ENCODE assay signal across 8 mouse cellular contexts in the genomic region with DNA sequence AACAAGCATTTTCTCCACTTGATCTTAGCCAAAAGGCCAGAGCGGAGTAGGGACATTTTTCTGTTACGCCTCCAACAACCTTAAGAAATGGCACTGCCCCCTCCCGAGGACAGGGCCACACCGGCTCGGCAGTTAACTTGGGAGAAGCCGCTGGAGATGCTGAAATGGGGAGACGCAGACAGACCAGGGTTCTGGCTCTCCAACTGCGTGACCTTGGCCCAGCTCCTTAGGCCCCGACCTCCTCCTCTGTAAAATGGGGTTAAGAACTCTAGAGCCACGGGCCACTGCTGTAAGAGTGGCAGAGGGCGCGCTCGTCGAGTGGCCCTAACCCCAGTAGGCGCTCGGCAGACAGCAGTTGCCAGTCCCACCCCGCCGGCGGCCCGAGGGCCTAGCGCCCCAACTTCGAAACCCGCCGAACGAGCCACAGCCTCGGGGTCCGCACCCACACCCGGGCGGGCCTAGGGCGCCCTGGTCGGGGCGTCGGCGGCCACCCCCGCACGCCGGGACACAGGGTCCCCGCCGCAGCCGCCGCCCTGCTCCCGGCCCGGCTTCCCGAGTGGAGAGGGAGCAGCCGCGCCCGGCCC. TPM values are rescaled to one million over a fixed set of nuclear protein-coding genes. Genes with fewer than 3 reads are reported as not detected.
DNase-seq lines count a peak whose midpoint lies in the region; ATAC-seq and TF ChIP-seq lines count a peak whose summit lies in the region.

No protein-coding gene starts in this region.

- DNase-seq in heart, postnatal 0 days (ENCODE audit: low spot score), result no peak
- no peak for DNase-seq in heart, postnatal 10 days
- DNase-seq in brain, adult 2 months (ENCODE audit: low read depth, low spot score), result peak; percentile 42
- DNase-seq in forebrain, postnatal 0 days, result peak; percentile 36
- DNase-seq in liver, adult 2 months (ENCODE audit: extremely low read depth, low read depth, low spot score), result peak; percentile 24
- no peak for DNase-seq in adrenal gland, postnatal 14 days

- 0 out of 2 replicates have a peak, but pooled peaks have one; percentile 9 for TF ChIP-seq POLR2A in liver, adult 2 months (IDR thresholded peaks at IDR 0.05; ENCODE audit: extremely low read depth, insufficient read depth, low read length)

- peak overlapping the region; percentile 92 for H3K27ac ChIP-seq in heart, postnatal 0 days (ENCODE audit: low read depth)
- H3K27ac ChIP-seq in forebrain, postnatal 0 days (ENCODE audit: low read depth, low read length), result peak overlapping the region; percentile 87
- H3K27ac ChIP-seq in liver, adult 2 months (replicated peaks; ENCODE audit: insufficient read depth, low read depth, low read length), result peak overlapping the region; percentile 77
- peak overlapping the region; percentile 71 for H3K27ac ChIP-seq in neural tube, embryonic 14.5 days (ENCODE audit: low read depth, low read length)

- peaks cover 31% of the 10 kb centered on the region for H3K36me3 ChIP-seq in heart, postnatal 0 days (replicated peaks; ENCODE audit: control insufficient read depth, insufficient read depth, low read length)
- H3K36me3 ChIP-seq in forebrain, postnatal 0 days (ENCODE audit: insufficient read depth), result peaks cover 24% of the 10 kb centered on the region
- peaks cover 6% of the 10 kb centered on the region for H3K36me3 ChIP-seq in liver, adult 2 months (ENCODE audit: control insufficient read depth, insufficient read depth, low read length)
- peaks cover 11% of the 10 kb centered on the region; the same call in 1 of the 2 replicates for H3K36me3 ChIP-seq in neural tube, embryonic 14.5 days (ENCODE audit: control insufficient read depth, insufficient read depth, low read length)

- peaks cover 26% of the 10 kb centered on the region for H3K4me1 ChIP-seq in heart, postnatal 0 days (ENCODE audit: control insufficient read depth, insufficient read depth)
- peaks cover 14% of the 10 kb centered on the region; the same call in 1 of the 2 replicates for H3K4me1 ChIP-seq in forebrain, postnatal 0 days (ENCODE audit: insufficient read depth)
- H3K4me1 ChIP-seq in liver, adult 2 months (ENCODE audit: control insufficient read depth, insufficient read depth, low read length), result peaks cover 9% of the 10 kb centered on the region
- peaks cover 22% of the 10 kb centered on the region for H3K4me1 ChIP-seq in neural tube, embryonic 14.5 days (ENCODE audit: control insufficient read depth, insufficient read depth, low read length)

- H3K79me2 ChIP-seq in liver, adult 2 months (ENCODE audit: control insufficient read depth, insufficient read depth, low read length), result peaks cover 11% of the 10 kb centered on the region

- no peaks in the 10 kb centered on the region for H3K9me3 ChIP-seq in heart, postnatal 0 days (replicated peaks; ENCODE audit: control insufficient read depth, low read length)
- H3K9me3 ChIP-seq in forebrain, postnatal 0 days (ENCODE audit: low read length), result no peaks in the 10 kb centered on the region
- H3K9me3 ChIP-seq in neural tube, embryonic 14.5 days (ENCODE audit: control insufficient read depth, low read length), result no peaks in the 10 kb centered on the region

- peak overlapping the region; percentile 95 for H3K4me3 ChIP-seq in heart, postnatal 0 days (ENCODE audit: low read depth, low read length)
- H3K4me3 ChIP-seq in forebrain, postnatal 0 days (ENCODE audit: low read depth, low read length), result peak overlapping the region; percentile 89
- H3K4me3 ChIP-seq in liver, adult 2 months (ENCODE audit: insufficient read depth, low read depth, low read length), result peak overlapping the region; percentile 81
- H3K4me3 ChIP-seq in neural tube, embryonic 14.5 days (ENCODE audit: low read depth, low read length), result peak overlapping the region; percentile 78

- WGBS in heart, postnatal 0 days, result under 1% methylated on average over 40 of the region's 47 CpGs
- 2% methylated on average over 47 of the region's 47 CpGs for WGBS in forebrain, postnatal 0 days
- WGBS in liver, adult 2 months, result under 1% methylated on average over 47 of the region's 47 CpGs
- under 1% methylated on average over 44 of the region's 47 CpGs for WGBS in neural tube, embryonic 14.5 days

- no peaks in the 10 kb centered on the region for H3K27me3 ChIP-seq in heart, postnatal 0 days (ENCODE audit: control insufficient read depth, insufficient read depth, low read length)
- H3K27me3 ChIP-seq in forebrain, postnatal 0 days (ENCODE audit: insufficient read depth, low read length), result no peaks in the 10 kb centered on the region
- no peaks in the 10 kb centered on the region for H3K27me3 ChIP-seq in liver, adult 2 months (ENCODE audit: control insufficient read depth, insufficient read depth, low read length)
- no peaks in the 10 kb centered on the region for H3K27me3 ChIP-seq in neural tube, embryonic 14.5 days (ENCODE audit: control insufficient read depth, insufficient read depth, low read length)

- no peak for TF ChIP-seq CTCF in heart, postnatal 0 days (IDR thresholded peaks at IDR 0.05; ENCODE audit: low read depth)
- TF ChIP-seq CTCF in forebrain, postnatal 0 days (IDR thresholded peaks at IDR 0.05; ENCODE audit: low read depth), result no peak
- TF ChIP-seq CTCF in liver, adult 2 months (IDR thresholded peaks at IDR 0.05; ENCODE audit: low read depth, low read length), result no peak

- ATAC-seq in heart, postnatal 0 days (ENCODE audit: insufficient read depth, low read depth), result peak; percentile 18
- peak; percentile 18 for ATAC-seq in CD4-positive, CD25-positive, alpha-beta regulatory T cell, adult 4 months
- no peak; the same call in 1 of the 2 replicates for ATAC-seq in forebrain, postnatal 0 days
- ATAC-seq in neural tube, embryonic 14.5 days (ENCODE audit: low read depth), result peak; percentile 40; the same call in 1 of the 2 replicates

- intact Hi-C loops in heart, postnatal 10 days (cut with DNase I), result loop anchor here (2.0 to 5.0 kb wide), 4 partner anchors 21 to 318 kb away; partner anchors contain the start of genes Fanci and Mfge8

- peak overlapping the region; percentile 87 for H3K4me2 ChIP-seq in heart, postnatal 0 days (ENCODE audit: low read depth, low read length)
- H3K4me2 ChIP-seq in forebrain, postnatal 0 days (ENCODE audit: low read depth), result peak overlapping the region; percentile 74
- H3K4me2 ChIP-seq in neural tube, embryonic 14.5 days (ENCODE audit: low read depth, low read length), result peak overlapping the region; percentile 91

- TF ChIP-seq EP300 in heart, postnatal 0 days (IDR thresholded peaks at IDR 0.05; ENCODE audit: low read depth), result no peak

- H3K9ac ChIP-seq in heart, postnatal 0 days (replicated peaks; ENCODE audit: low read depth, low read length), result peak overlapping the region; percentile 91
- H3K9ac ChIP-seq in forebrain, postnatal 0 days, result peak overlapping the region; percentile 83
- peak overlapping the region; percentile 94 for H3K9ac ChIP-seq in liver, adult 2 months (ENCODE audit: low read depth, low read length)
- peak overlapping the region; percentile 76 for H3K9ac ChIP-seq in neural tube, embryonic 14.5 days (replicated peaks; ENCODE audit: low read depth, low read length)

RNA-seq across cellular contexts. Expression of gene Polg, which starts 0.6 kb away (rescaled TPM):
- total RNA-seq in heart, postnatal 0 days (2014; rRNA removed; ENCODE audit: low replicate concordance), result 32.6 and 87.4 TPM in 2 replicates
- 15.9 and 17.1 TPM in 2 replicates for polyA plus RNA-seq in heart, postnatal 0 days (2015; fragmentation: Nextera tagmentation; extraction: Ambion mirVana)
- 10 to 100 TPM; 54.5 to 64.5 TPM for total RNA-seq in heart, postnatal 10 days (2021)
- polyA plus RNA-seq in CD4-positive, CD25-positive, alpha-beta regulatory T cell, adult 4 months (2017; shearing (Covaris generic)), result 10 to 100 TPM; 29.3 to 34.8 TPM
- total RNA-seq in forebrain, postnatal 0 days (2014; rRNA removed), result 51.1 and 52.9 TPM in 2 replicates
- 17.4 and 19.4 TPM in 2 replicates for polyA plus RNA-seq in forebrain, postnatal 0 days (2015; fragmentation: Nextera tagmentation; extraction: Ambion mirVana)
- 28.9 and 39.6 TPM in 2 replicates for total RNA-seq in liver, adult 2 months (2014; rRNA removed)
- polyA plus RNA-seq in liver, adult 2 months (2012; rRNA removed), result 26.8 and 31.9 TPM in 2 replicates
- polyA plus RNA-seq in neural tube, embryonic 14.5 days (2014; fragmentation: Nextera tagmentation; extraction: Ambion mirVana), result 23.0 and 30.5 TPM in 2 replicates
- total RNA-seq in adrenal gland, postnatal 14 days (2021), result 71.1 and 79.2 TPM in 2 replicates

Comparison
In these comparisons a context has a peak if more than half of its experiments do, and no peak if none do; other contexts are left out.
1. DNase-seq: peak in brain, adult 2 months (single experiment), forebrain, postnatal 0 days (single experiment) and liver, adult 2 months (single experiment); none in heart, postnatal 0 days (single experiment), heart, postnatal 10 days (0 of 2) and adrenal gland, postnatal 14 days (single experiment).
2. Peak in every context shown above with its lines, with median percentiles within 50 percentile points of each other: H3K27ac ChIP-seq, H3K4me2 ChIP-seq, H3K4me3 ChIP-seq and H3K9ac ChIP-seq.